Comparison of ENCODE assay signal across 8 mouse cellular contexts in the genomic region with DNA sequence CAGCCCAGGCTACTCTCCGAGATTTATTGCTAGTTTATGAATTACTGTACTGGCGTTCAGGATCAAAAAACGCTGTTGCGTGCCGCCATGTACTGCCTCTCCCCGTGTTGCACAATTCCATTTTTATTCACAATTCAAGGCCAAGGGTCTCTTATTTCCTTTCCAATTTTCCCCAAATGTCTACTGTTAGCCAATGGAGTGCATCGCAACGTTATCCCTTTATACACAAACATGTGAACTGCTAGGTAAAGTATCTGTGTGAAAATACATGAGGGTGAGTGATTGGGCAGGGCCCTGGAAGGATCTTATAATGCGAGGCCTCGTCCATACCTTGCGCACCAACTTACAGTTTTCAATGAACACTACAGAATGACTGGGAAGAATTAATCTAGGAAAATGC. TPM values are rescaled to one million over a fixed set of nuclear protein-coding genes. Genes with fewer than 3 reads are reported as not detected.
DNase-seq lines count a peak whose midpoint lies in the region; ATAC-seq and TF ChIP-seq lines count a peak whose summit lies in the region.

No protein-coding gene starts in this region.

- H3K4me3 ChIP-seq in kidney, embryonic 15.5 days (replicated peaks): peak overlapping the region; percentile 83
- H3K4me3 ChIP-seq in hindbrain, embryonic 10.5 days: peak overlapping the region; percentile 92
- peak overlapping the region; percentile 49 for H3K4me3 ChIP-seq in macrophage (ENCODE audit: inconsistent target)

- H3K9me3 ChIP-seq in kidney, embryonic 15.5 days (replicated peaks): no peaks in the 10 kb centered on the region
- no peaks in the 10 kb centered on the region for H3K9me3 ChIP-seq in hindbrain, embryonic 10.5 days

- no peak for ATAC-seq in kidney, embryonic 15.5 days (replicated peaks; ENCODE audit: low FRiP score)
- no peak for ATAC-seq in monocyte, adult 5-6 weeks (replicated peaks; ENCODE audit: insufficient number of reproducible peaks, low FRiP score, low TSS enrichment, poor library complexity, severe bottlenecking)

- TF ChIP-seq POLR2A in brain, embryonic 14.5 days (IDR thresholded peaks at IDR 0.05; ENCODE audit: borderline replicate concordance, extremely low read depth, insufficient read depth, insufficient read length, poor library complexity, severe bottlenecking): no peak

- peak overlapping the region; percentile 65 for H3K4me2 ChIP-seq in kidney, embryonic 15.5 days

- no peaks in the 10 kb centered on the region for H3K27me3 ChIP-seq in kidney, embryonic 15.5 days
- H3K27me3 ChIP-seq in hindbrain, embryonic 10.5 days (ENCODE audit: insufficient read depth, poor library complexity, severe bottlenecking): no peaks in the 10 kb centered on the region

- peak overlapping the region; percentile 90; the same call in 1 of the 2 replicates for H3K27ac ChIP-seq in kidney, embryonic 15.5 days
- H3K27ac ChIP-seq in hindbrain, embryonic 10.5 days: peak overlapping the region; percentile 95
- no peak overlapping the region for H3K27ac ChIP-seq in macrophage

- WGBS in kidney, embryonic 15.5 days: 24% methylated on average over 11 of the region's 11 CpGs
- WGBS in hindbrain, embryonic 10.5 days: 55% methylated on average over 11 of the region's 11 CpGs
- 75% methylated on average over 11 of the region's 11 CpGs for WGBS in macrophage (ENCODE audit: missing documents)

- peaks cover 8% of the 10 kb centered on the region; the same call in 1 of the 2 replicates for H3K79me2 ChIP-seq in macrophage (ENCODE audit: inconsistent target)

- peaks cover 31% of the 10 kb centered on the region for H3K36me3 ChIP-seq in kidney, embryonic 15.5 days
- peaks cover 35% of the 10 kb centered on the region for H3K36me3 ChIP-seq in hindbrain, embryonic 10.5 days
- H3K36me3 ChIP-seq in macrophage (ENCODE audit: inconsistent target): peaks cover 13% of the 10 kb centered on the region; the same call in 1 of the 2 replicates

- no peak for DNase-seq in kidney, adult 8-10 months
- DNase-seq in brain, embryonic 14.5 days (ENCODE audit: low read depth): peak; percentile 44
- DNase-seq in hindbrain, embryonic 10.5 days (ENCODE audit: low spot score): peak; percentile 12
- DNase-seq in spleen, postnatal 4 days (ENCODE audit: low spot score in 2 of 2): no peak
- no peak for DNase-seq in gastrocnemius, postnatal 10 days

- H3K4me1 ChIP-seq in kidney, embryonic 15.5 days: peaks cover 11% of the 10 kb centered on the region
- peaks cover 9% of the 10 kb centered on the region; the same call in 1 of the 2 replicates for H3K4me1 ChIP-seq in hindbrain, embryonic 10.5 days (replicated peaks)

- H3K9ac ChIP-seq in kidney, embryonic 15.5 days: peak overlapping the region; percentile 92

- no peak for TF ChIP-seq CTCF in brain, embryonic 14.5 days (IDR thresholded peaks at IDR 0.05; ENCODE audit: borderline replicate concordance, extremely low read depth, insufficient read depth, insufficient read length)

RNA-seq across cellular contexts. Expression of a gene that starts 0.9 kb away (rescaled TPM):
- polyA plus RNA-seq in kidney, embryonic 15.5 days (2015; fragmentation: Nextera tagmentation; extraction: Ambion mirVana): 88.7 and 99.8 TPM in 2 replicates
- polyA plus RNA-seq in brain, embryonic 14.5 days (2012; rRNA removed): 156 and 186 TPM in 2 replicates
- 76.8 and 87.2 TPM in 2 replicates for polyA plus RNA-seq in hindbrain, embryonic 10.5 days (2016; fragmentation: Nextera tagmentation; extraction: Ambion mirVana)
- 100 to 1,000 TPM in 7 of 26 experiments, 10 to 100 TPM in 19; 47.5 to 141 (median 88.8) TPM for total RNA-seq in macrophage (2018; cell fraction: chromatin; rRNA removed)
- 10 to 100 TPM in 1 of 26 experiments, 1 to 10 TPM in 25; 3.3 to 11.3 (median 5.0) TPM for total RNA-seq in macrophage (2018; cell fraction: cytosol; rRNA removed)
- total RNA-seq in macrophage (2018; cell fraction: nucleus; rRNA removed): 100 to 1,000 TPM in 2 of 26 experiments, 10 to 100 TPM in 24; 28.3 to 114 (median 52.4) TPM
- polyA plus RNA-seq in macrophage (2018): 9.4 to 13.9 TPM (median 11.3 TPM) in 3 replicates
- total RNA-seq in monocyte, adult 5-6 weeks (2017): 19.5 to 23.4 TPM (median 20.7 TPM) in 3 replicates
- 10 to 100 TPM; 35.1 to 40.6 TPM for total RNA-seq in gastrocnemius, postnatal 10 days (2021)

RNA-seq across cellular contexts. Expression of a gene that starts 31.6 kb away (rescaled TPM):
- polyA plus RNA-seq in kidney, embryonic 15.5 days (2015; fragmentation: Nextera tagmentation; extraction: Ambion mirVana): 1.8 and 2.4 TPM in 2 replicates
- polyA plus RNA-seq in brain, embryonic 14.5 days (2012; rRNA removed): 6.2 and 12.1 TPM in 2 replicates
- 1.4 and 1.8 TPM in 2 replicates for polyA plus RNA-seq in hindbrain, embryonic 10.5 days (2016; fragmentation: Nextera tagmentation; extraction: Ambion mirVana)
- 1 to 10 TPM in 3 of 26 experiments, not detected in 23; 1.3 to 2.7 (median 1.5) TPM for total RNA-seq in macrophage (2018; cell fraction: chromatin; rRNA removed)
- under 1 TPM in 2 of 26 experiments, not detected in 24; 0.24 to 0.26 TPM for total RNA-seq in macrophage (2018; cell fraction: cytosol; rRNA removed)
- 1 to 10 TPM in 4 of 26 experiments, not detected in 22; 1.1 to 2.3 (median 1.7) TPM for total RNA-seq in macrophage (2018; cell fraction: nucleus; rRNA removed)
- polyA plus RNA-seq in macrophage (2018): 0.38 to 0.52 TPM in 2 of 3 replicates, not detected in the other
- not detected in 3 replicates for total RNA-seq in monocyte, adult 5-6 weeks (2017)
- total RNA-seq in gastrocnemius, postnatal 10 days (2021): under 1 TPM in 1 of 2 experiments, not detected in 1; 0.43 TPM

RNA-seq across cellular contexts. Expression of a gene that starts 48.3 kb away (rescaled TPM):
- 3.8 and 4.6 TPM in 2 replicates for polyA plus RNA-seq in kidney, embryonic 15.5 days (2015; fragmentation: Nextera tagmentation; extraction: Ambion mirVana)
- polyA plus RNA-seq in brain, embryonic 14.5 days (2012; rRNA removed): 9.4 and 16.8 TPM in 2 replicates
- 3.8 and 5.0 TPM in 2 replicates for polyA plus RNA-seq in hindbrain, embryonic 10.5 days (2016; fragmentation: Nextera tagmentation; extraction: Ambion mirVana)
- total RNA-seq in macrophage (2018; cell fraction: chromatin; rRNA removed): 1 to 10 TPM in 12 of 26 experiments, under 1 TPM in 12, not detected in 2; 0.18 to 6.6 (median 0.99) TPM
- total RNA-seq in macrophage (2018; cell fraction: cytosol; rRNA removed): under 1 TPM; 0.03 to 0.48 (median 0.17) TPM
- total RNA-seq in macrophage (2018; cell fraction: nucleus; rRNA removed): 1 to 10 TPM in 5 of 26 experiments, under 1 TPM in 18, not detected in 3; 0.11 to 3.4 (median 0.50) TPM
- polyA plus RNA-seq in macrophage (2018): 0.28 to 1.1 TPM (median 0.29 TPM) in 3 replicates
- not detected in 3 replicates for total RNA-seq in monocyte, adult 5-6 weeks (2017)
- total RNA-seq in gastrocnemius, postnatal 10 days (2021): 1 to 10 TPM; 1.3 to 2.2 TPM

RNA-seq across cellular contexts. Expression of a gene that starts 49.3 kb away (rescaled TPM):
- polyA plus RNA-seq in kidney, embryonic 15.5 days (2015; fragmentation: Nextera tagmentation; extraction: Ambion mirVana): 304 and 323 TPM in 2 replicates
- 151 and 186 TPM in 2 replicates for polyA plus RNA-seq in brain, embryonic 14.5 days (2012; rRNA removed)
- 354 and 392 TPM in 2 replicates for polyA plus RNA-seq in hindbrain, embryonic 10.5 days (2016; fragmentation: Nextera tagmentation; extraction: Ambion mirVana)
- total RNA-seq in macrophage (2018; cell fraction: chromatin; rRNA removed): 100 to 1,000 TPM in 12 of 26 experiments, 10 to 100 TPM in 14; 20.8 to 156 (median 87.9) TPM
- total RNA-seq in macrophage (2018; cell fraction: cytosol; rRNA removed): 100 to 1,000 TPM in 1 of 26 experiments, 10 to 100 TPM in 25; 51.2 to 100 (median 72.8) TPM
- 100 to 1,000 TPM in 1 of 26 experiments, 10 to 100 TPM in 25; 28.8 to 107 (median 67.8) TPM for total RNA-seq in macrophage (2018; cell fraction: nucleus; rRNA removed)
- 56.0 to 70.6 TPM (median 63.8 TPM) in 3 replicates for polyA plus RNA-seq in macrophage (2018)
- 68.7 to 107 TPM (median 85.6 TPM) in 3 replicates for total RNA-seq in monocyte, adult 5-6 weeks (2017)
- 10 to 100 TPM; 84.0 to 89.2 TPM for total RNA-seq in gastrocnemius, postnatal 10 days (2021)

RNA-seq across cellular contexts. Expression of a gene that starts 49.5 kb away (rescaled TPM):
- 77.5 and 82.9 TPM in 2 replicates for polyA plus RNA-seq in kidney, embryonic 15.5 days (2015; fragmentation: Nextera tagmentation; extraction: Ambion mirVana)
- polyA plus RNA-seq in brain, embryonic 14.5 days (2012; rRNA removed): 16.6 and 19.4 TPM in 2 replicates
- polyA plus RNA-seq in hindbrain, embryonic 10.5 days (2016; fragmentation: Nextera tagmentation; extraction: Ambion mirVana): 90.7 and 115 TPM in 2 replicates
- total RNA-seq in macrophage (2018; cell fraction: chromatin; rRNA removed): 10 to 100 TPM in 15 of 26 experiments, 1 to 10 TPM in 11; 1.7 to 37.9 (median 12.4) TPM
- total RNA-seq in macrophage (2018; cell fraction: cytosol; rRNA removed): 10 to 100 TPM; 11.0 to 23.7 (median 16.6) TPM
- total RNA-seq in macrophage (2018; cell fraction: nucleus; rRNA removed): 10 to 100 TPM in 14 of 26 experiments, 1 to 10 TPM in 12; 3.5 to 34.3 (median 10.7) TPM
- 10.6 to 29.8 TPM (median 12.1 TPM) in 3 replicates for polyA plus RNA-seq in macrophage (2018)
- 12.9 to 17.9 TPM (median 14.7 TPM) in 3 replicates for total RNA-seq in monocyte, adult 5-6 weeks (2017)
- 10 to 100 TPM in 1 of 2 experiments, 1 to 10 TPM in 1; 9.2 to 10.8 TPM for total RNA-seq in gastrocnemius, postnatal 10 days (2021)

Comparison
In these comparisons a context has a peak if more than half of its experiments do, and no peak if none do; other contexts are left out.
1. DNase-seq: peak in brain, embryonic 14.5 days (single experiment) and hindbrain, embryonic 10.5 days (single experiment); none in kidney, adult 8-10 months (0 of 2), spleen, postnatal 4 days (0 of 2) and gastrocnemius, postnatal 10 days (single experiment).
2. Peak in every context shown above with its lines, with median percentiles within 50 percentile points of each other: H3K4me3 ChIP-seq.